Mouse (Mus musculus) heart, postnatal 10 days (tissue): ENCODE measurements around the gene Mcat. TPM values are rescaled to one million over a fixed set of nuclear protein-coding genes. Genes with fewer than 3 reads are reported as not detected.

Experiments
- DNase-seq, 2 experiments: peaks; one replicate each; pipeline ENCODE4 v3.0.0; 2021
- intact Hi-C: fragments of 180-260 bp; cut with DNase I; formaldehyde crosslinking; loops from one replicate; pipeline ENCODE4 v1.15.1; 2025
- total RNA-seq, 2 experiments: library from RNA; stranded (reverse); gene quantifications; 2 replicates each; pipeline ENCODE4 v1.2.3; 2021

Mcat gene
- total RNA-seq, 2 experiments from 2014 or later = 31.9 to 34.1 TPM

GRCm38 (mm10) chr15:83541647-83542287 lies 21.8 kb downstream of the Mcat start:
- no peak for DNase-seq
- intact Hi-C loops = no loop called here

GRCm38 (mm10) chr15:83539905-83540304 lies 23.7 kb downstream of the Mcat start:
- intact Hi-C loops = no loop called here
- DNase-seq = peak; percentile 81 to 83

- no peak for DNase-seq
- intact Hi-C loops = no loop called here
Observed at GRCm38 (mm10) chr15:83538855-83539254, 24.7 kb downstream of the Mcat start.

GRCm38 (mm10) chr15:83535890-83536231 lies 27.7 kb downstream of the Mcat start:
- DNase-seq = no peak
- intact Hi-C loops = no loop called here

GRCm38 (mm10) chr15:83534960-83535889 lies 28.4 kb downstream of the Mcat start:
- peak; percentile 51 to 55 for DNase-seq
- intact Hi-C loops = no loop called here

- DNase-seq = no peak
- intact Hi-C loops = no loop called here
Observed at GRCm38 (mm10) chr15:83532606-83533005, 31.0 kb downstream of the Mcat start.

- DNase-seq = no peak
- intact Hi-C loops = no loop called here
Observed at GRCm38 (mm10) chr15:83531961-83532469, 31.6 kb downstream of the Mcat start.

- intact Hi-C loops = no loop called here
- no peak for DNase-seq
Observed at GRCm38 (mm10) chr15:83530688-83531087, 32.9 kb downstream of the Mcat start.

- DNase-seq = peak; percentile 60 to 62
- intact Hi-C loops = no loop called here
Observed at GRCm38 (mm10) chr15:83530233-83530632, 33.4 kb downstream of the Mcat start.

GRCm38 (mm10) chr15:83529765-83530164 lies 33.8 kb downstream of the Mcat start:
- intact Hi-C loops = loop anchor here (5.0 kb wide), 1 partner anchor 33 kb away; the partner anchor contains the start of genes Mcat and Tspo
- peak; percentile 55 to 67 for DNase-seq

GRCm38 (mm10) chr15:83528892-83529291 lies 34.7 kb downstream of the Mcat start:
- intact Hi-C loops = loop anchor here (5.0 kb wide), 1 partner anchor 33 kb away; the partner anchor contains the start of genes Mcat and Tspo
- no peak for DNase-seq

GRCm38 (mm10) chr15:83527747-83528146 lies 35.8 kb downstream of the Mcat start:
- intact Hi-C loops = loop anchor here (5.0 kb wide), 1 partner anchor 35 kb away; the partner anchor contains the start of genes Mcat and Tspo
- no peak for DNase-seq

GRCm38 (mm10) chr15:83527092-83527437 lies 36.5 kb downstream of the Mcat start:
- intact Hi-C loops = loop anchor here (5.0 kb wide), 1 partner anchor 35 kb away; the partner anchor contains the start of genes Mcat and Tspo
- DNase-seq = no peak

GRCm38 (mm10) chr15:83526424-83527091 lies 37.0 kb downstream of the Mcat start, which contains the start of gene Bik:
Bik (plus strand) TSS chr15:83526862.
- intact Hi-C loops = loop anchor here (5.0 kb wide), 1 partner anchor 36 kb away; the partner anchor contains the start of genes Mcat and Tspo

GRCm38 (mm10) chr15:83524333-83524729 lies 39.3 kb downstream of the Mcat start:
- intact Hi-C loops = no loop called here
- no peak for DNase-seq

More at GRCm38 (mm10) chr15:83526424-83527091, 37.0 kb downstream of the Mcat start, which contains the start of gene Bik:
- peak; percentile 79 to 84 for DNase-seq

GRCm38 (mm10) chr15:83523638-83524332 lies 39.8 kb downstream of the Mcat start:
- peak; percentile 74 to 75 for DNase-seq
- intact Hi-C loops = no loop called here

- intact Hi-C loops = no loop called here
- DNase-seq = peak; percentile 68 to 71
Observed at GRCm38 (mm10) chr15:83523196-83523595, 40.4 kb downstream of the Mcat start.

- intact Hi-C loops = no loop called here
- DNase-seq = no peak
Observed at GRCm38 (mm10) chr15:83520861-83521382, 42.7 kb downstream of the Mcat start.

GRCm38 (mm10) chr15:83518215-83519048 lies 45.2 kb downstream of the Mcat start:
- intact Hi-C loops = loop anchor here (5.0 kb wide), 3 partner anchors 136 to 361 kb away; no protein-coding TSS in a partner anchor
- DNase-seq = peak; percentile 81 to 89
